Mouse (Mus musculus): ENCODE results near the gene Eif1ad. TPM values are rescaled to one million over a fixed set of nuclear protein-coding genes. Genes with fewer than 3 reads are reported as not detected.
"Not testable (repeated sequence)": the region's sequence is repeated elsewhere in the genome, so short reads cannot be mapped to it uniquely, and the experiment has no call there.

Gene Eif1ad
- total and polyA plus RNA-seq, 2 experiments from 2014 or later, result 21.2 to 49.2 TPM

DNA sequence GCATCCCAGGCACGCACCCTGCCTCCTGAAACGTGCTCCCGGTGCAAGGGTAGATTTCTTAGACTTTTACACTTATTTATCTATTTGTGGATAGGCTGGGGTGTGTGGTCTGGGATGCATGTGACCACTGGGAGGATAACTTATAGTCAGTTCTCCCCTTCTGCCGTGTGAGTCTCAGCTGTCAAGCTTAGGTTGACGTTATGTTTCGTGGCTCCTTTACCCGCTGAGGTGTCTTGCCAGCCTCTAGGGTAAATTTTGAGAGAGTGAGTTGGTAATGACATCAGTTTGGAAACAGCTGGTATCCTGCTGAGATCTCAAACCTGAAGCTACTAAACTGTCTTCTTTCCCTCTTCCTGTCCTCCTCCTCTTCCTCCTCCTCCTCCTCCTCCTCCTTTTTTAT lies 39.4 kb downstream of the Eif1ad start:
- Histone ChIP-seq H3K27me3 (ENCODE audit: insufficient read depth, low read length) (no peaks in the 10 kb centered on the region), H3K27ac (peak overlapping the region; percentile 62; the same call in 1 of the 2 replicates), H3K36me3 (ENCODE audit: insufficient read depth, low read length) (no peaks in the 10 kb centered on the region), H3K4me2 (ENCODE audit: low read depth, low read length) (peak overlapping the region; percentile 59), H3K4me3 (ENCODE audit: low read length) (peak overlapping the region; percentile 30), H3K9me3 (ENCODE audit: low read length) (no peaks in the 10 kb centered on the region), H3K9ac (replicated peaks; ENCODE audit: low read length) (no peak overlapping the region; the same call in 1 of the 2 replicates), H3K4me1 (ENCODE audit: insufficient read depth, low read length) (0 out of 2 replicates have a peak, but pooled peaks cover 11% of the 10 kb centered on the region)
- TF ChIP-seq CTCF (IDR thresholded peaks at IDR 0.05; ENCODE audit: low read depth), result no peak
- ATAC-seq, result no peak
- 24% methylated on average over 7 of the region's 7 CpGs for WGBS
- no peak for DNase-seq (ENCODE audit: low spot score)

DNA sequence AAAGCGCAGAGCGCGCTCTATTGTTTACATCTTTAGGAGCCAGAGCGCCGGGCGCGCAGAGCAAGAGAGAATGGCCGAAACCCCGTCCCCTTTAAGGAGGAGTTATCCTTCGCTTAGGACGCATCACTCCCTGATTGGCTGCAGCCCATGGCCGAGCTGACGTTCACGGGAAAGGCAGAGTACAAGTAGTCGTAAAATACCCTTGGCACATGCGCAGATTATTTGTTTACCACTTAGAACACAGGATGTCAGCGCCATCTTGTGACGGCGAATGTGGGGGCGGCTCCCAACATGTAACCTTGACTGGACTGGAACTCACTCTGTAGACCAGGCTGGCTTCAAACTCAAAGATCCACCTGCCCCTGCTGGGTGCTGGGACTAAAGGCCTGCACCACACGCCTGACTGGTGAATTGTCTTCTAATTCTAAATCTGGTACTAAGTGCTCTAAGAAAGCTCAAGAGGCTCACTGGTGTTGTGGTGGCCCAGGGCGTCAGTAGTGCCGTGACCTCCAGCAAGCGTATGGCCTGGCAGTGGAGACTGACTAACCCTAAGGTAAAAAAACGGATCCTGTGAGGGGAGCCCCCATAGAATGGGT lies 40.1 kb downstream of the Eif1ad start:
- H3K4me2 ChIP-seq (ENCODE audit: low read depth, low read length), result peak overlapping the region; percentile 81
- TF ChIP-seq CTCF (IDR thresholded peaks at IDR 0.05; ENCODE audit: low read depth), result peak; percentile 23; the same call in 1 of the 2 replicates
- DNase-seq (ENCODE audit: low spot score) (peak; percentile 38), ATAC-seq (peak; percentile 85)
- not testable (repeated sequence) for H3K9me3 ChIP-seq (ENCODE audit: low read length); H3K27me3 ChIP-seq (ENCODE audit: insufficient read depth, low read length); H3K36me3 ChIP-seq (ENCODE audit: insufficient read depth, low read length)
- peak overlapping the region; percentile 55 for H3K4me3 ChIP-seq (ENCODE audit: low read length)
- 9% methylated on average over 20 of the region's 25 CpGs for WGBS
- peak overlapping the region; percentile 71 for H3K9ac ChIP-seq (replicated peaks; ENCODE audit: low read length)
- H3K27ac ChIP-seq, result peak overlapping the region; percentile 95
- 0 out of 2 replicates have a peak, but pooled peaks cover 11% of the 10 kb centered on the region for H3K4me1 ChIP-seq (ENCODE audit: insufficient read depth, low read length)

DNA sequence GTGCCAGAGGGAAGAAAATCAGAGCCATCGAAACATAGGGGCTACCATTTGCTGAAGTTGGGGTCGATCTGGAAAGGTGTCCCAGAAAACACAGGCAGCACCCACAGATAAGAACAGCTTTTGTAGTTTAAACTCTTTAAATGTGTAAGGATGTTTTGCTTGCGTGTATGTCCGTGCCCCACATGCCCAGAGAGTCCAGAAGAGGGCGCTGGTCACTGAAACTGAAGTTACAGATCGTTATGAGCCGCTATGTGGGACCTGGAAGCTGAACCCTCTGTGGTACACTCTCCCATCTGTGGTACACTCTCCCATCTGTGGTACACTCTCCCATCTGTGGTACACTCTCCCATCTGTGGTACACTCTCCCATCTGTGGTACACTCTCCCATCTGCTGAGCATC lies 40.6 kb downstream of the Eif1ad start:
- Histone ChIP-seq H3K4me2 (ENCODE audit: low read depth, low read length) (peak overlapping the region; percentile 81), H3K27ac (peak overlapping the region; percentile 95), H3K9me3 (ENCODE audit: low read length) (no peaks in the 10 kb centered on the region), H3K4me3 (ENCODE audit: low read length) (peak overlapping the region; percentile 55), H3K36me3 (ENCODE audit: insufficient read depth, low read length) (no peaks in the 10 kb centered on the region), H3K9ac (replicated peaks; ENCODE audit: low read length) (peak overlapping the region; percentile 71), H3K4me1 (ENCODE audit: insufficient read depth, low read length) (0 out of 2 replicates have a peak, but pooled peaks cover 11% of the 10 kb centered on the region), H3K27me3 (ENCODE audit: insufficient read depth, low read length) (no peaks in the 10 kb centered on the region)
- peak; percentile 56; the same call in 1 of the 2 replicates for ATAC-seq
- WGBS, result 16% methylated on average over 7 of the region's 7 CpGs
- TF ChIP-seq CTCF (IDR thresholded peaks at IDR 0.05; ENCODE audit: low read depth), result peak; percentile 76
- peak; percentile 84 for DNase-seq (ENCODE audit: low spot score)

DNA sequence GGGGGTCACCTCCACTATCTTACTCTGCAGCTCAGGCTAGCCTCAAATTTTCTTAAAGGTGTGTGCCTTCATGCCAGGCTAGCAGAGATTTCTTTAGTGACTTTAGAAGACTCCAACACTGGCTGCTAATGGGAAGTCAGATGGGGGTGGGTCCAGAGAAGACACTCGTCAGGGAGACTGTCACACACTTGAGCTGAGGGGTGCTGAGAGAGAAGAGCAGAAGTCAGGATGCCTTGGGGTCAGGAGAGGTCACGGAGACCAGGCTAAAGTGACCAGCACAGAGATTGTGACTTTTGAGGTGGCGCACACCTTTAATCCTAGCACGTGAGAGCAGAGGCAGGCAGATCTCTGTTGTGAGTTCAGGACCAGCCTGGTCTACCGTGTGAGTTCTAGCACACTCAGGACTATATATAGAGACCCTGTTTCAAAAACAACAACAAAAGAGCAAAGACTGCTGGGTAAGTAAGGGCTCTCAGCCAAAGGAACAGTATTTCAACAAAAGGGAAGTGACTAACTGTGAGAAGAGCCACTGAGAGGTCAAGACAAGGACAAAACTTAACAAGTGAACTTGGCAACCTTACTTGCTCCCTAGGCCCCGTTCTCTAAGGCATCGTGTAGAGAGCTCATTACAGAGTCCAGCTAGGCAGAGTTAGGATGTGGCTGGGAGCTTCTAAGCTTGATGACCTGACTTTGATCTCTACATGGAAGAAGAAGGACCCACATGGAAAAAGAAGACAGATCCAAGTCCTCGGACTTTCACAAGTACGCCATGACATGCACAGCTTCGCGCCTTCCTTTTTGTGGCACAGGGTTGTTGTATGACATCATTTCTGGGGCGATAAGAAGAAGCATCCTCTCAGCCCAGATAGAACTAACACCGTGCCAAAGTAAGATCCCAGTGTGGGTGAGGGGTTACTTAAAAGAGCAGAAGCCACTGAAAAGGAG lies 41.8 kb downstream of the Eif1ad start:
- H3K9ac ChIP-seq (replicated peaks; ENCODE audit: low read length), result no peak overlapping the region
- WGBS, result 80% methylated on average over 13 of the region's 13 CpGs
- H3K27ac ChIP-seq, result peak overlapping the region; percentile 41; the same call in 1 of the 2 replicates
- no peaks in the 10 kb centered on the region for H3K27me3 ChIP-seq (ENCODE audit: insufficient read depth, low read length)
- TF ChIP-seq CTCF (IDR thresholded peaks at IDR 0.05; ENCODE audit: low read depth), result no peak
- no peaks in the 10 kb centered on the region for H3K36me3 ChIP-seq (ENCODE audit: insufficient read depth, low read length)
- DNase-seq (ENCODE audit: low spot score) (no peak), ATAC-seq (no peak)
- H3K4me1 ChIP-seq (ENCODE audit: insufficient read depth, low read length), result 0 out of 2 replicates have a peak, but pooled peaks cover 11% of the 10 kb centered on the region
- H3K4me2 ChIP-seq (ENCODE audit: low read depth, low read length), result no peak overlapping the region
- no peaks in the 10 kb centered on the region for H3K9me3 ChIP-seq (ENCODE audit: low read length)
- no peak overlapping the region for H3K4me3 ChIP-seq (ENCODE audit: low read length)

DNA sequence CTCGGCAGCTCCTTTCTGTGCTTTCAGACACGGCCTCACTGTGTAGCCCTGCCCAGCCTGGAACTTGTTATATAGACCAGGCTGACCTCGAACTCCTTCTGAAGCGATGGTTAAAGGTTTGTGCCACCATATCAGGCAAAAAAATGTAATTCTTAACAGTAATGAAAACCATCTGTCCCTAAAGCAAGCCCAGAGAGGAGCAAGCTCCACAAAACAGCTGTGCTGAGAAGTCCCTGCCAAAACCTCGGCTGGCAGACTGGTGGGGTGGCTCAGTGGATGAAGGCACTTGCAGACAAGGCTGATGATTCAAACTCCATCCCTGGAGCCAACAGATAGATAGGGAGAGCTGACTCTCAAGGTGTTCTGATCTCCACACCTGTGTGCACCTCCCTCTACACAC lies 42.5 kb downstream of the Eif1ad start:
- no peak overlapping the region for H3K9ac ChIP-seq (replicated peaks; ENCODE audit: low read length)
- ATAC-seq, result no peak
- no peaks in the 10 kb centered on the region for H3K36me3 ChIP-seq (ENCODE audit: insufficient read depth, low read length)
- TF ChIP-seq CTCF (IDR thresholded peaks at IDR 0.05; ENCODE audit: low read depth), result no peak
- WGBS, result 76% methylated on average over 5 of the region's 5 CpGs
- H3K4me2 ChIP-seq (ENCODE audit: low read depth, low read length), result no peak overlapping the region
- H3K27ac ChIP-seq, result peak overlapping the region; percentile 41; the same call in 1 of the 2 replicates
- no peaks in the 10 kb centered on the region for H3K9me3 ChIP-seq (ENCODE audit: low read length)
- no peaks in the 10 kb centered on the region for H3K27me3 ChIP-seq (ENCODE audit: insufficient read depth, low read length)
- H3K4me3 ChIP-seq (ENCODE audit: low read length), result no peak overlapping the region
- DNase-seq (ENCODE audit: low spot score), result no peak
- 0 out of 2 replicates have a peak, but pooled peaks cover 11% of the 10 kb centered on the region for H3K4me1 ChIP-seq (ENCODE audit: insufficient read depth, low read length)

DNA sequence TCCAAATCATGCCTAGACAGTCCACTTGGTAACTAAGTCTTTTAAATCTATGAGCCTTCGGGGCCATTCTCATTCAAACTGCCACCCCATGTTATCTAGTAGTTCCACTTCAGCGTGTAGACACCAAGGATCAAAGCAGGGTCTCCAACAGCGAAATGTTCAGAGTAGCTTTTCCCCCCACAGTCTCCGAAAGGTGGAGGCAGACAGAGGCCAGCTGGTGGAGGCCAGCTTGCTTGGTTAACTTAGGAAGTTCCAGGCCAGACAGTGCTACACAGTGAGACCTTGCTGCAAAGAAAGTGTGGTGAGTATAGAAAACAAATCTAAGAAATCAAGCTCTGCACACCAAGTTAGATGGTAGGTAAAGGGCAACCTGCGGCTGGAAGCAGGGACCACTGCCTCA lies 44.1 kb downstream of the Eif1ad start:
- Histone ChIP-seq H3K27ac (no peak overlapping the region), H3K4me1 (ENCODE audit: insufficient read depth, low read length) (0 out of 2 replicates have a peak, but pooled peaks cover 11% of the 10 kb centered on the region), H3K27me3 (ENCODE audit: insufficient read depth, low read length) (no peaks in the 10 kb centered on the region), H3K4me3 (ENCODE audit: low read length) (no peak overlapping the region), H3K4me2 (ENCODE audit: low read depth, low read length) (no peak overlapping the region), H3K36me3 (ENCODE audit: insufficient read depth, low read length) (no peaks in the 10 kb centered on the region), H3K9me3 (ENCODE audit: low read length) (no peaks in the 10 kb centered on the region), H3K9ac (replicated peaks; ENCODE audit: low read length) (no peak overlapping the region)
- ATAC-seq (no peak), DNase-seq (ENCODE audit: low spot score) (no peak)
- WGBS, result 94% methylated on average over 5 of the region's 5 CpGs
- TF ChIP-seq CTCF (IDR thresholded peaks at IDR 0.05; ENCODE audit: low read depth), result no peak

All from hindbrain, postnatal 0 days (tissue).